Mouse (Mus musculus) left cerebral cortex, postnatal 36 days (tissue): ENCODE results near the gene Rplp1. TPM values are rescaled to one million over a fixed set of nuclear protein-coding genes. Genes with fewer than 3 reads are reported as not detected.

Experiments used
- DNase-seq, 2 experiments: peaks; one replicate each; pipeline ENCODE4 v3.0.0; 2021 to 2022; ENCODE audit warnings: low spot score in 2 of 2, mixed read lengths in 1 of 2
- intact Hi-C: fragments of 180-260 bp; cut with DNase I; formaldehyde crosslinking; loops from one replicate; pipeline ENCODE4 v1.15.1; 2025
- total RNA-seq, 2 experiments: library from RNA; stranded (reverse); gene quantifications; 2 replicates each; pipeline ENCODE4 v1.2.3; 2021

The Rplp1 gene
- total RNA-seq = 1,000 to 10,000 TPM; 1,300 to 1,479 TPM

DNA sequence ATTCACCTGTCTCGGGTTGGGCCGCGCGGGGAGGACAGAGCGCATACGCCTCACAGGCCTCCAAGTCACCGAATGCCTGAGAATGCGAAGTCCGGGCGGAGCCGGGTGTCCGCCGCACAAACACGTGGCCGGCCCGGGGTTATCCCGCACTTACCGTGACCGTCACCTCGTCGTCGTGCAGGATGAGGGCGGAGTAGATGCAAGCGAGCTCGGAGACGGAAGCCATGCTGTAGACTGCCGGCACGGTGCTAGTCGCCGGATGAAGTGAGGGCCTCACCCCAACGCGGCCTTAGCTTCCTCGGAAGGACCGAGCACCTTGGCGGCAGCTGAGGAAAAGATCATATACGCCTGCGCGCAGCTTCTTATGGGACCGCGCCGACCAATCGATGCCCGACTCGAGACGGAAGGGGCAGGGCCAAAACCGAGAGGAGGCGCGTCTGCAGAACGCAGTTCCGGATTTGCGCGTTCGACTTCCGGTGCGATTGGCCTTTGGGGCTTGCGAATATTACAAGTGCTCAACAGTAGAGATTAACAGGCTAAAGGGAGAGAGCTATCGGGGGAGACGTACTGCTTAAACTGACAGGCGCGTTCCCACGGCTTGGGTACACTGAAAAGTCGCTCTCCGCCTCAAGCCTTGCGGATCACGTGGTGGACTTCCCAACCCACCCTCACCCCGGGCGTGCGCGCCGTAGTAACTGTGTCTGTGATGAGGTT lies at the start of gene Rplp1:
TSS of gene Rplp1 (minus strand) at position 340 of the 714 bp plus-strand sequence.
- intact Hi-C loops = loop anchor here (2.0 kb wide), 1 partner anchor 32 kb away; the partner anchor contains the start of gene Kif23

DNA sequence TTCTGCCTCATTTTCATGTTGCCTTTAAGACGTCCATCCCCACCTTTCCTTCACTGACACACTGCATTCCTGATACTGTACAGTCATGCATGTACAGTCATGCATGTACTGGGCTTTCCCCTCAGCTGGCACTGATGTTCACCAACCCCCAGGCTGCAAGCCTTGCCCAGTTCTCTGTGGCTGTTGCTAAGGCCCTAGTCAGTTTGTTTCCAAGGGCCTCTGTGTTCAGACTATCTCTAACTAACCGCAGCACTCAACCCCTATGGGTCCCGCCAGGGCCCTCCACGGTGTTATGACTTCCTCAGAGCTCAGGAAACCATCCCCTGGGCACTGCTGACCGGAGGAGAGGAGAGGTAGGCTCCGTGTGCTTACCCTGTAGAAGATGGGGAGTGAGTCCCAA lies 49.0 kb upstream of the Rplp1 start:
- intact Hi-C loops = loop anchor here (10.0 kb wide), 1 partner anchor 161 kb away; the partner anchor contains the start of gene Glce
- no peak for DNase-seq

More for the DNA sequence above, at the start of gene Rplp1:
- DNase-seq = peak; percentile 95 to 97

DNA sequence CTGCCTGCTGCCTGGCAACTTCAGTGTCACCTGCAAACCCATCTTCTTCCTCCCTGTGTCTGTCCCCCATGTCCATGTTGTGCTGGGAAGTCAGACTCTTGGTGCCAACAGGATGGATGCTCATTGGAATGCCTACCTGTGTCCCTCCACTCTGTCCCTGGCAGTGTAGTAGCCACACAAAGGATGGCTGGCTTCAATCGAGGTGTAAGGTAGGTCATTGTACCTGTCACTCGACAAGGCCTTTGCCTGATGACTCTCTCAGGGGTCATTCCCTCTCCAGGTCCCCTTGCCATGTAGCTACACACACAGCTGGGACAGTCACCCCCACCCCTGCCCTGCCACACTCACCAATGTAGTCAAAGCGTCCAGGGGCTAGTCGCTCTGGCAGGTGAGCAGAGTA lies 46.8 kb upstream of the Rplp1 start:
- DNase-seq = no peak
- intact Hi-C loops = loop anchor here (10.0 kb wide), 1 partner anchor 164 kb away; the partner anchor contains the start of gene Glce

DNA sequence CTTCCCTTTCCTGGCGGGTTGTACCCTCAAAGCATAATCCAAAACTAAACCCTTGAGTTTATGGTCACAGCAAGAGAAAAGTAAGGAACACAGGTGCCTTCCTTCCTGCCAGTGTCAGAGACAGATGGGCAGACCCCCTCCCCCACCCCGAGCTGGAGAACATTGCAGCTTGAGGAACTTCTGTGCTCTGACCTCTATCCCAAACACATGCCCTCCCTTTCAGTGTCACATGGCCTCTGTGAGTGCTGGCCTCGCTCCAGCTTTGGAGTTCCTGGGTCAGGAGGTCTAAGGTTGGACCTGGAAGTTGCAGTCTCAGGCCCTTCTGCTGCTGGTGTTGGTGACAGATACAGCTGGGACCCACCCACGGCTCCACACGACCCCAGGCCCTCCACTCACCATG lies 46.4 kb upstream of the Rplp1 start:
- no peak for DNase-seq
- intact Hi-C loops = loop anchor here (10.0 kb wide), 1 partner anchor 164 kb away; the partner anchor contains the start of gene Glce

DNA sequence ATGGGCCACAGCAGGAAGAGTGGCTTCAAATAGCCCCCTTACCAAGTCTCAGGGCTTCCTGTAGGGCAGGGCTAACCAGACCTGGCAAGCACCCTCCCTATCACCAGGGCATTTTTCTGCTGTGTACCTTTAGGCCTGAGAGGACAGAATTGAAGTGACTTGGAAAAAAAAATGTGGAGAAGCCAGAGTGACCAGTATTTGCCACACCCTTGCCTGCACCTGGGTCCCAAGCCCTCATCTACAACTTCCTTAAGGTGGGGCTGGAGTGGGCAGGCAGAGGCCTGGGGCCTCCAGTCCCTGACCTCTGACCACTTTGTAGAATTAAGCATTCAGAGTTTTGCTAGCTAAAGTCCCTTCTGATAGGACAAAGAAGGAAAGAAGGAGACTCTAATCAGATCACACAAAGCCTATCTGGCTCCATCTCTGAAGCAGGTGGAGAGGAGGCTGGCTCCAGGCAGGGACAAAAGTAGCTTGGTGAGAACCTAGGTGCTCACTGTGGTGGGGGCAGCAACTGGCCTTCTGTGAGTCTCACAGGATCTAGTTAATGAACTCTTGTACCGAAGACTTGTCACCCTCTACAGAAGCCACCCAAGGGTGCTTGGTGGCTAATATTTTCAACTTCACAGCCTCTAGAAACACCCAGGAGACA lies 45.7 kb upstream of the Rplp1 start:
- DNase-seq = no peak
- intact Hi-C loops = loop anchor here (10.0 kb wide), 1 partner anchor 165 kb away; the partner anchor contains the start of gene Glce

DNA sequence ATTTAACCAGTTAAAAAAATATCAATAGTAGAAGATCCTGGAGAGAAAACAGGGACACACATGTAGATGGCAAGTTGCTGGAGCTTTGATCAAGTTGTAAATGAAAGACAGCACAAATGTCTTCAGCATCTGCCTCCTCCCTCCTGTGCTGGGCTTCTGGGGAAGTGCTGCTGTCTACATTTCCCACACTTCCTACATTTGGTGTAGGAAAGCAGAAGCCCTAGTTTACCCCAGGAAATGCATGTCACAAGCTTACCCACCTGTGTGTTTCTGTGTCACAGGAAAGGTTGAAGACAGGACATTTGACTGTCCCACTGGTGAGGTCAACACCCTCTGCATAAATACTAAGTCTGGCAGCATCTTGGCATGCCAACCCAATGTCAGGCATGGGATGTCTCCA lies 40.4 kb upstream of the Rplp1 start:
- intact Hi-C loops = no loop called here
- DNase-seq = no peak

DNA sequence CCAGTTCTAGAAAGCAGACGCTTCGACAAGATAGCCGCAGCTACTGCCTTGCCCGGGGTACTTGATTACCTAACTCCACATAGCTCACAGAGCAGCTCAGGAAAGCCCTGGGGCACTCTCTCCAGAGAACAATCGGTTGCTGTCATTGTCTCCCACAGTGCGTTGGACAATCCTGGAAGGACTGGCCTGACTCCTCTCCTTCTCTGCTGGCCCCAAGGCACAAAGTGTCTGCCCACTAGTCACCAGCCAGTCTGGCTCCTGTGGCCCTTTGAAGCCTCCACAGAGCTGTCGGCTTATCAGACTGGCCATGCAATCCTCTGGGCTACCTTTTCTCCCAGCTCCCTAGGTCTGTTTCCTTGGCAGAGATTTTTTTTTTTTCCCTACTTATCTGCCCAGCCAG lies 37.9 kb upstream of the Rplp1 start:
- no peak for DNase-seq

DNA sequence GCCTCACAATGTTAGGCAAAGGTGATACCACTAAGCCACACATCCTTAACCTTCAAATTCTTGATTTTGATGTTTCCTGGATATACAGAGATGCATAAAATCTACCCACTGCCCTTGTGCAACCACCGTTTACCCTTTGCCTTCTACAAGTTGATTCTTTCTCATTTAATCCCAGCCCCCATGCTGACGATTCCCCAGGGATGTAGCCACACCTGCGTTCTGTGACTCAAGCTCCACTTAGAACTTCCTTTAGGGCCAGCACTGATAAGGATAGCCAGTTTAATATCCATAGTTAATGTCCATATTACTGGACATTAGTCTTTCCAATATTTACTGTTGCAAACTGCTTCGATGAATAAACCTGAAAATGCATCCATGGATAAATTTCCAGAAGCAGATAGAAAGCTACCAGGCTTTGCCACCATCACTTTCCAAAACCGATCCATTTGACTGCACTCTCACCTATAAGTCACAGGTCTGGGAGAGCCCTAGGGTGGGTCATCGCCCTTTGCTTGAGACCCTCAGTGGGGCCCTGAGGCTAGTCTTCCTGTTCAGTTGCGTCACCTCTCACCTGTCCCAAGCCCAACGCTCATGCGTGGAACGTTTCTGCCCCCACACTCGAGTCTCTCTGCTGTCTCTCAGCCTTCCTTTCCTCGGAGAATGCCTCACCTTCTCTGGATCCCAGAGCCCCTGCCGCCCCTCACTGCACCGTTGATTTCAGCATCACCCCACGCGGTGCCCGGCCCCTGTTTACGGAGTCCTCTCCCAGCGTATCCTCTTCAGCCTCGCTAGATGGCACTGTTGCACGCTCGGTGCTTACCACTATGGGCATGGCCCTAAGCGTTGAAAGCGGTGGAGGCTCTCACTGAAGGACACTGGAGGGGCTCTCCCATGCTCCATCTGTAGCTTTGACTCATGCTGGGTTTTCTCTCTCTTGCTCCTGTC lies 33.3 kb upstream of the Rplp1 start:
- peak; percentile 59 to 71 for DNase-seq
- intact Hi-C loops = loop anchor here (2.0 to 5.0 kb wide), 3 partner anchors 33 to 295 kb away; partner anchors contain the start of gene Rplp1

More for the DNA sequence above, 37.9 kb upstream of the Rplp1 start:
- intact Hi-C loops = no loop called here

DNA sequence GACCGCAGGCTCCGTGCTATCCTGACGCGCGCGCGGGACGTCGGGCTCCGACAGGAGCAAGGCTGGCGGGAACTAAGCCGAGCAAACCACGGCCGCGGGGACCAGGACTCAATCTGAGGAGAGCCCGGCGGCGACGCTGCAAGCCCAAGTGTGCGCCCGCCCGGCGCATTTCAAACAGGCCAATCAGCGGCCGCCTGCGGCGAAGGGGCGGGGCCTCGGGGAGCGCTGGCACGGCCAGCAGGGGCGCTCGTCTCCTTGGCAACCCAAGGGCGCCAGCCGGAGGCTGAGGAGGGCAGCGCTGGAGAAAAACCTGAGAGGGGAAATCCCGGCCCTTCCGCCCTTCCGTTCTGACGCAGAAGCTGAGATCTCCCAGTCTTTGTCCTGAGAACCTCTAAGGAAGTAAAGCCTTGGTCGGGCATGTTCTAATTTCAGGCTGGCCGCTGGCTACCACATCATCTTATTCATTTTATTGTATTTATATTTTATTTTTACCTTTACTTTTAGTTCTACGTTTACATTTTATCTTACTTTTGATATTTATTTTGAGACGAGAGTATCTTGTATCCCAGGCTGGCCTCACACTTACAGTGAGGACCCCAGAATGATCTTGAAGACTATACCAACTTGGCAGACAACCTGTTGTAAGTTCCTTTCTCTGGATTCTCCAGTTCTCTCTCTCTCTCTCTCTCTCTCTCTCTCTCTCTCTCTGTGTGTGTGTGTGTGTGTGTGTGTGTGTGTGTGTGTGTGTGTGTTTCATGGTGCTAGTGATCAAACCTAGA lies 32.5 kb upstream of the Rplp1 start, which contains the start of gene Kif23:
TSS of gene Kif23 (minus strand) at position 152 of the 779 bp plus-strand sequence.
- peak; percentile 92 to 93 for DNase-seq
- intact Hi-C loops = loop anchor here (2.0 to 5.0 kb wide), 3 partner anchors 32 to 295 kb away; partner anchors contain the start of gene Rplp1

DNA sequence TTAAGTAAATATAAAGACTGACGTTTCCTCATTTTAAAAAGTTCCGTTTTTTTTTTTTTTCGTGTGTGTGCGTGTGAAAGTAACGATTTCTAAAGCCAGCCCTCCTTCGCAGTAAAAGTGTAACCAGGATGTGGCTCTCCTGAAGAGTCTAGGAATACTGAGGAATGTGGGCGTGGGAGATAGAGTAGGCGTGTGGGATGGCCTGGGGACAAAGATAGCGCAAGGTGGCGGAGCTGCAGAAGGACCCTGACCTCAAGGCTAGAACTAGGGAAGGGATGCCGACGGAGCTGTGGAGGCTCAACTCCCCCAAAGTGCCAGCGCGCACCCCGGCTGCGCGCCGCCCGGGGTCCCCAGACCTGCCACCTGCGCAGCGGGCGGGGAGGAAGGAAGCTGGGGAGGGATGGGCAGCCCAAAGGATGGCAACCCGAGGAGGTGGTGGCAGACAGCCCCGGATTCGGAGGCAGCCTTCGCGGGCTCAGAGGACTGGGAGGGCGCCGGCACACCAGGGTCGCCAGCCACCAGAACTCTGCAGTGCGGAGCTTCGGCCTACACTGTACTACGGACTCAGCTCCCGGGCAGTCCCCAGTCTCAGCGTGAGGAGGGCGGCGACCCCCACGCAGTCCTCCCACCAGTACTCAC lies 31.8 kb upstream of the Rplp1 start:
- intact Hi-C loops = loop anchor here (2.0 to 5.0 kb wide), 3 partner anchors 31 to 296 kb away; partner anchors contain the start of gene Rplp1
- DNase-seq = no peak

DNA sequence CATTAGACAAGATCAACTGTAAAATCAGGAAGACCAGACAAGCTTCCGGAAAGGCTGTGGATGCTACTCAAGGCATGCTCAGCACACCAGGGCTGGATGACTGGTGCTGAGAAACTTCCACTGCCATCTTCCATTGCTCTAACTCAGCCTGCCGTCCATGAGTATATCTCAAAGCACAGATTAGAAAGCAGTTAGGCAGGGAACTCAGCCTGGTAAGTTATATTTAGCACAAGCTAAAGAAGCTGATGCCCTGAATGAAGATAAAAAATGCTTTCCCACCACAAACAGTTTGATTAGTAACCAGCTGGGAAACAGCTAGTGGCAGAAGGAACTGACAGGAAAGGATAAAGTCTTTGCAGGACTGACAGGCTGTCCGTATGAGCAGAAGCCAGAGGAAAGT lies 26.7 kb upstream of the Rplp1 start:
- intact Hi-C loops = no loop called here
- DNase-seq = no peak

DNA sequence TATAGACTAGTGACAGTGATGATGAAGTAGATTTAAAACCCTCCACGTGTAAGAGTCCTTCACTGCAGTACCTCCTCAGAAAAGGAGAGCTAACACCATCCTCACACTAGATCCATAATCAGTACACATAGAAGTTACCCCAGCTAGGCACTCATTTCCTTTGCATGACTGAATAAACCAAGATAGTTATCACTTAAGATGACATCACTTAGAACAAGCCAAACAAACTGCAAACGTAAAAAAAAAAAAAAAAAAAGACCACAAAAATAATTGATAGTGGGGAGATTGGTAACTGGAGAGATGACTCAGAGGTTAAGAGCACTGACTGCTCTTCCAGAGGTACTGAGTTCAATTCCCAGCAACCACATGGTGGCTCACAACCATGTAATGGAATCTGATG lies 19.0 kb upstream of the Rplp1 start:
- DNase-seq = no peak
- intact Hi-C loops = no loop called here

DNA sequence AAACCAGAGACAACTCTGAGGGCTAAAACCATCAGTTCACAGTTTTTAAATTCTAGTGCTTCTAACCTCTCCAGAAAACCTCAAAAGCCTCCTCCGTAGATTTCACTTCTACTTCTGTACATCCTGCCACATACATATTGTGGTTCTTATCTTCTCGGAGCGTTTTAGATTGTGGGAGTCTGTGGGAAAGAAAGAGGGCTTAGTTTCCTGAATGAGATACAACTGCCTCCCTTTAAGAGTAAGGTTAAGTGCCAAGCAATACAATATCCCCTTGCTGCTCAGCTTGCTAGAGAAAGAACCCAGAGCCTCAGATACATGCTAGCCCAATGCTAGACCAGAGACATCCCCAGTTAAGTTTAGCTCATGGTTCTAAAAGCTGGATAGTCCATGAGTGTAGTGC lies 17.7 kb upstream of the Rplp1 start:
- intact Hi-C loops = no loop called here
- DNase-seq = no peak

DNA sequence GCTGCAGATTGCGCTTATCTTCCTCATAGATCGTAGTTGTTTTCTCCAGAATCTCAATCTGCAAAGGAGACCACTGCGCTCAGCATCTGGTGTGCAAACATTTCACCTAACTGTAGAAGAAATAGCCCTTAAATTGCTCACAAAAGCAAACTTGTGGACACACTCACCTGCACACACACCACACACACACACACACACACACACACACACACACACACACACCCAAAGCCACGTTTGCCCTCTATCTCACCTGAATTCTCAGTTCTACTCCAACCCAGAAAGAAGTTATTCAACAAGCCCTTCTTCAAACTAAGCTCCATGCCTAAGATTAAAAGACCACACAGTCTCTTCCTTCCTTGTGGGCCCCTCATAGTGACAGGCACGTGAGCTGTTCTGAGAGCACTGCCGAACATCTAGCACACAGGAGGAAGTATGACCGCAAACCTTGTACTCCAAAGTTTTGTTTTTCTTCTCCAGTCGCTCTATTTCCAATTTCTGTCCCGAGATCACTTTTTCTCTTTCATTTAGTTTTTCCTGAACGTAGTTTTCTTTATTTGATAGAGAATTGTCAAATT lies 10.8 kb upstream of the Rplp1 start:
- DNase-seq = no peak
- intact Hi-C loops = no loop called here

DNA sequence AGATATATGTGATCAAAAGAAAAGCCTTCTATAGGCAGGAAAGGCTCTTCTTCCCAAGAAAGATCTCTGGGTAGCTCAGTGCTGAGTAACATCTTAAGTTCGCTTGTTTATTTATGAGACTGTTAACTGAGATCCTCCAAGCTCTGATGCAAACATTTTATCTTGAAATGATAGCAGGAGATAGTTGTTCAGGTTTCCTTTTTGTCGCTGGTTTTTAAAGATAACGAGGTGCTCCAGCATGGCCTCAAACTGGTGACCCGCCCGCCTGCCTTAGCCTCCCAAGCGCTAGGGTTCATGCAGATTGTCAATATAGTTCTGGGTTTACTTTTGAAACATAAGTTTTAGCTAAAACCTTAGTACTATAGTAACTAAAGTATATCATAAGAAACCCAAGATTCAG lies 6.0 kb upstream of the Rplp1 start:
- no peak for DNase-seq
- intact Hi-C loops = no loop called here

DNA sequence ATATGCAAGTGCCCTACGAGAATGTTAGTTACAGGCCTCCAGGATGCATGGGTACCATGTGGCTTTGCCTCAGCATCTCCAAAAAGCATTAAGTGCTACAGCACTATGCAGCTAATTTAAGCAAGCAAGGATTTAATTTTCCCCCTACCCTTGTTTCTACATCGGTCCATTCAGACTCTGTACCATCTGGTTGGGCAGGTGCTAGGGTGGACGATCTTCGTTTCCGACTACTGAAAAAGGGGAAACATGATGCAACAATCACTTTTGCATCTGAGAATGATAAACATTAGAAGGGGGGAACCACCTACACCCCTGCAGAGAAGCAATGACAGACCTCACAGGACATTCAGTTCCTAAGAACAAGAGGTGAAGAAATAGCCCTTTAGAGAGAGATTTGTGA lies 5.1 kb upstream of the Rplp1 start:
- no peak for DNase-seq
- intact Hi-C loops = no loop called here

DNA sequence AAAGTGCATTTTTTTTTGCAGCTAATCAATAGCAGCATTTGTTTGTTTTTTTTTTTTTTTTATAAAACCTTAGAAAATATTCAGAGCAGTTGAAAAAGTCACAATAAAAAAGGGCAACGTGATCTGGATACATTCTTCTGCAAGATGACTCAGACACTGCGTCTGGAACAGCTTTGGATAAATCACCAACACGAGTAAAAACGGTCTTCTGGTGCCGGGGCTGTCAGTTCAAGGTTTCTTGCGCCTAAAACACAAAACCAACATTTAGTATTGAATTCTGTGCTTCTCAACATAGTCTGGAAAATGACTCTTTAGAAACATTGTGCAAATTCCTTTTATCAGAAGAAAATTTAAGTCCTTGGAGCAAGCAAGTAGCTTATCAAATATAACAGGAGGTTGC lies 3.1 kb upstream of the Rplp1 start:
- intact Hi-C loops = no loop called here
- DNase-seq = no peak

DNA sequence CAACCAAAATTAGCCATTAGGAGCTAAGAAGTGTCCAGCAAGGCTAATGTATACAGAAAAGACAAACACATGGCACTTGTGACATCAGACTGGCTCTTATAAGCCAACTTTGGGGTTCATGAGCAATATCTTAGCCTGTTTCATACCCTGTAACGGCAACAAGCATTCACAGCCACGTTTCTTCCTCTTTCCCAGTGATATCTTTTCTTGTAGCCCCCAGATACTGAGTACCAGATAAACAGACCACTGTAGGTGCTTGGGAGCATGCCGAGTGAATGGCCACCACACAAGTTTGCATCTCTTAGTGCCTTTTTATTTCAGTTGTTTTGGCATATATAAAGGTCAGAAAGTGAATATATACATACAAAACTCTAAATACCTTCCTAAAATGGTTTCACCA lies 2.6 kb upstream of the Rplp1 start:
- no peak for DNase-seq
- intact Hi-C loops = no loop called here
